Mouse (Mus musculus) heart, postnatal 0 days (tissue): ENCODE measurements around the gene Sema5a. TPM values are rescaled to one million over a fixed set of nuclear protein-coding genes. Genes with fewer than 3 reads are reported as not detected.

Experiments used
- ATAC-seq: fragments of 200-750 bp; cut with Nextera tagmentation; 2 replicates; pipeline ENCODE4 v1.8.0; 2017; ENCODE audit warnings: low read depth, moderate number of reproducible peaks, moderate library complexity; ENCODE audit not compliant: insufficient read depth
- DNase-seq: peaks from one replicate; pipeline ENCODE4 v3.0.0-alpha.2; 2016; ENCODE audit warnings: low spot score
- H3K27ac ChIP-seq: fragments of 300-500 bp; sonication (generic); 2 replicates; pipeline ENCODE4 v1.5.1; 2014; ENCODE audit warnings: low read depth, mild to moderate bottlenecking
- H3K27me3 ChIP-seq: fragments of 300-500 bp; sonication (generic); 2 replicates; pipeline ENCODE4 v1.6.1; 2014; ENCODE audit warnings: low read length, mixed read lengths; ENCODE audit not compliant: control insufficient read depth, insufficient read depth
- H3K36me3 ChIP-seq: fragments of 300-500 bp; sonication (generic); replicated peaks from 2 replicates; pipeline ENCODE4 v1.6.1; 2014; ENCODE audit warnings: low read length, mixed read lengths; ENCODE audit not compliant: control insufficient read depth, insufficient read depth
- H3K4me1 ChIP-seq: fragments of 300-500 bp; sonication (generic); 2 replicates; pipeline ENCODE4 v1.6.1; 2014; ENCODE audit warnings: antibody characterized with exemption; ENCODE audit not compliant: control insufficient read depth, insufficient read depth
- H3K4me2 ChIP-seq: fragments of 300-500 bp; sonication (generic); 2 replicates; pipeline ENCODE4 v1.6.1; 2014; ENCODE audit warnings: low read depth, mild to moderate bottlenecking, low read length, moderate library complexity
- H3K4me3 ChIP-seq: fragments of 300-500 bp; sonication (generic); 2 replicates; pipeline ENCODE4 v1.5.1; 2014; ENCODE audit warnings: low read depth, low read length
- H3K9ac ChIP-seq: fragments of 300-500 bp; sonication (generic); replicated peaks from 2 replicates; pipeline ENCODE4 v1.6.1; 2014; ENCODE audit warnings: low read depth, low read length, mixed read lengths
- H3K9me3 ChIP-seq: fragments of 300-500 bp; sonication (generic); replicated peaks from 2 replicates; pipeline ENCODE4 v1.6.1; 2016; ENCODE audit warnings: low read length; ENCODE audit not compliant: control insufficient read depth
- CTCF ChIP-seq: IDR thresholded peaks from 2 replicates; pipeline ENCODE4 v1.5.1; 2016; ENCODE audit warnings: antibody characterized with exemption, control low read depth, low read depth
- EP300 ChIP-seq: IDR thresholded peaks from 2 replicates; pipeline ENCODE4 v1.6.1; 2016; ENCODE audit warnings: antibody characterized with exemption, low read depth
- WGBS: fragments of 180-500 bp; shearing (Covaris S2); extraction: QIAGEN DNeasy Blood & Tissue Kit; methylation state at CpG from one replicate; pipeline ENCODE4 v1.1.7; 2014; 5-methylcytosine and 5-hydroxymethylcytosine counted together
- polyA plus RNA-seq: library from polyadenylated mRNA; unstranded; fragments of >200 nt; fragmentation: Nextera tagmentation; extraction: Ambion mirVana; gene quantifications from 2 replicates; pipeline ENCODE4 v1.2.1, GENCODE M21; 2015
- total RNA-seq: library from RNA; depleted of rRNA; stranded (reverse); fragments of >200 nt; gene quantifications from 2 replicates; pipeline ENCODE4 v1.2.3, GENCODE M21; 2014; ENCODE audit warnings: low replicate concordance

Gene Sema5a
- total and polyA plus RNA-seq, 2 experiments from 2014 or later, result 3.7 to 11.5 TPM

- no peak for DNase-seq
- no peaks in the 10 kb centered on the region for H3K36me3 ChIP-seq
- WGBS, result 79% methylated on average over 7 of the region's 7 CpGs
- H3K9ac ChIP-seq, result no peak overlapping the region
- no peak overlapping the region for H3K4me3 ChIP-seq
- no peak for TF ChIP-seq EP300
- TF ChIP-seq CTCF, result no peak
- H3K4me2 ChIP-seq, result no peak overlapping the region
- H3K27me3 ChIP-seq, result no peaks in the 10 kb centered on the region
- no peaks in the 10 kb centered on the region for H3K4me1 ChIP-seq
- no peaks in the 10 kb centered on the region for H3K9me3 ChIP-seq
- no peak for ATAC-seq
- H3K27ac ChIP-seq, result no peak overlapping the region
These were observed 215.6 kb downstream of the Sema5a start for GRCm38 (mm10) chr15:32460238-32460637.

- ATAC-seq, result no peak
- 61% methylated on average over 6 of the region's 6 CpGs for WGBS
These were observed 227.0 kb downstream of the Sema5a start for GRCm38 (mm10) chr15:32471480-32472050.

GRCm38 (mm10) chr15:32480747-32481146 is 236.1 kb downstream of the Sema5a start:
- TF ChIP-seq CTCF, result no peak
- TF ChIP-seq EP300, result no peak
- Histone ChIP-seq H3K27me3 (no peaks in the 10 kb centered on the region), H3K4me3 (no peak overlapping the region), H3K27ac (no peak overlapping the region), H3K9ac (no peak overlapping the region), H3K36me3 (no peaks in the 10 kb centered on the region), H3K9me3 (no peaks in the 10 kb centered on the region), H3K4me1 (no peaks in the 10 kb centered on the region), H3K4me2 (no peak overlapping the region)
- DNase-seq (no peak), ATAC-seq (no peak)

More at GRCm38 (mm10) chr15:32471480-32472050, 227.0 kb downstream of the Sema5a start:
- DNase-seq, result no peak
- Histone ChIP-seq H3K9me3 (no peaks in the 10 kb centered on the region), H3K27ac (no peak overlapping the region), H3K4me3 (no peak overlapping the region), H3K36me3 (no peaks in the 10 kb centered on the region), H3K4me2 (no peak overlapping the region), H3K4me1 (no peaks in the 10 kb centered on the region), H3K9ac (no peak overlapping the region), H3K27me3 (no peaks in the 10 kb centered on the region)
- no peak for TF ChIP-seq CTCF

- no peaks in the 10 kb centered on the region for H3K4me1 ChIP-seq
These were observed 240.7 kb downstream of the Sema5a start for GRCm38 (mm10) chr15:32485064-32485964.

GRCm38 (mm10) chr15:32487968-32488367 is 243.4 kb downstream of the Sema5a start:
- H3K4me3 ChIP-seq, result no peak overlapping the region
- TF ChIP-seq CTCF, result no peak
- TF ChIP-seq EP300, result no peak
- ATAC-seq (no peak), DNase-seq (no peak)
- H3K4me1 ChIP-seq, result no peaks in the 10 kb centered on the region
- no peak overlapping the region for H3K4me2 ChIP-seq
- H3K27ac ChIP-seq, result no peak overlapping the region
- no peaks in the 10 kb centered on the region for H3K27me3 ChIP-seq
- H3K9me3 ChIP-seq, result no peaks in the 10 kb centered on the region
- H3K36me3 ChIP-seq, result no peaks in the 10 kb centered on the region
- H3K9ac ChIP-seq, result no peak overlapping the region
- WGBS, result 42% methylated on average over 1 of the region's 1 CpGs

More at GRCm38 (mm10) chr15:32485064-32485964, 240.7 kb downstream of the Sema5a start:
- H3K9ac ChIP-seq, result no peak overlapping the region
- WGBS, result 78% methylated on average over 8 of the region's 8 CpGs
- no peaks in the 10 kb centered on the region for H3K9me3 ChIP-seq
- TF ChIP-seq CTCF, result no peak
- no peak for TF ChIP-seq EP300
- ATAC-seq, result no peak
- no peak overlapping the region for H3K4me3 ChIP-seq
- no peak overlapping the region for H3K4me2 ChIP-seq
- no peak overlapping the region for H3K27ac ChIP-seq
- no peak for DNase-seq
- H3K27me3 ChIP-seq, result no peaks in the 10 kb centered on the region
- no peaks in the 10 kb centered on the region for H3K36me3 ChIP-seq
